ENCODE assay signal across 8 mouse cellular contexts in genomic region chrX:8143750-8144149, GRCm38 (mm10). TPM values are rescaled to one million over a fixed set of nuclear protein-coding genes. Genes with fewer than 3 reads are reported as not detected.
DNase-seq lines count a peak whose midpoint lies in the region; ATAC-seq lines count a peak whose summit lies in the region.

No protein-coding gene starts in this region.

- H3K4me1 ChIP-seq in lung, embryonic 16.5 days (replicated peaks; ENCODE audit: control insufficient read depth, insufficient read depth, low read length): peaks cover 6% of the 10 kb centered on the region; the same call in 1 of the 2 replicates
- H3K4me1 ChIP-seq in embryonic facial prominence, embryonic 11.5 days (ENCODE audit: control insufficient read depth, insufficient read depth, low read length): no peaks in the 10 kb centered on the region
- H3K4me1 ChIP-seq in intestine, embryonic 14.5 days (replicated peaks; ENCODE audit: control insufficient read depth, insufficient read depth, low read length): 0 out of 2 replicates have a peak, but pooled peaks cover 2% of the 10 kb centered on the region
- peaks cover 8% of the 10 kb centered on the region; the same call in 1 of the 2 replicates for H3K4me1 ChIP-seq in midbrain, embryonic 14.5 days (ENCODE audit: control insufficient read depth, insufficient read depth, low read length)

- DNase-seq in lung, postnatal 36 days: no peak
- no peak for DNase-seq in embryonic facial prominence, embryonic 11.5 days (ENCODE audit: low spot score)
- DNase-seq in intestine, embryonic 14.5 days (ENCODE audit: low spot score): no peak
- DNase-seq in midbrain, embryonic 14.5 days: no peak
- DNase-seq in embryo, embryonic 9.5 days (ENCODE audit: extremely low spot score): no peak
- DNase-seq in urinary bladder, postnatal 4 days (ENCODE audit: low spot score in 2 of 2): no peak
- no peak for DNase-seq in lung, postnatal 4 days

- peak overlapping the region; percentile 58 for H3K4me3 ChIP-seq in lung, embryonic 16.5 days (ENCODE audit: low read length)
- peak overlapping the region; percentile 55 for H3K4me3 ChIP-seq in embryonic facial prominence, embryonic 11.5 days (ENCODE audit: low read depth, low read length)
- H3K4me3 ChIP-seq in intestine, embryonic 14.5 days (ENCODE audit: low read depth, low read length): peak overlapping the region; percentile 54
- peak overlapping the region; percentile 64 for H3K4me3 ChIP-seq in midbrain, embryonic 14.5 days (replicated peaks; ENCODE audit: low read depth, low read length)

- no peak for ATAC-seq in lung, embryonic 16.5 days (ENCODE audit: low read depth)
- ATAC-seq in embryonic facial prominence, embryonic 11.5 days (replicated peaks; ENCODE audit: insufficient number of reproducible peaks, low FRiP score, low TSS enrichment, low read depth): no peak
- ATAC-seq in intestine, embryonic 14.5 days (replicated peaks; ENCODE audit: low FRiP score, low TSS enrichment, low read depth): no peak
- no peak for ATAC-seq in midbrain, embryonic 14.5 days (ENCODE audit: low FRiP score, low TSS enrichment)

- H3K27me3 ChIP-seq in lung, embryonic 16.5 days (ENCODE audit: control insufficient read depth, insufficient read depth, low read depth, low read length): no peaks in the 10 kb centered on the region
- H3K27me3 ChIP-seq in embryonic facial prominence, embryonic 11.5 days (ENCODE audit: control insufficient read depth, insufficient read depth, low read length): no peaks in the 10 kb centered on the region
- no peaks in the 10 kb centered on the region for H3K27me3 ChIP-seq in intestine, embryonic 14.5 days (replicated peaks; ENCODE audit: control insufficient read depth, insufficient read depth, low read length)
- H3K27me3 ChIP-seq in midbrain, embryonic 14.5 days (ENCODE audit: control insufficient read depth, insufficient read depth, low read length): no peaks in the 10 kb centered on the region

- peaks cover 12% of the 10 kb centered on the region for H3K36me3 ChIP-seq in lung, embryonic 16.5 days (ENCODE audit: control insufficient read depth, insufficient read depth, low read length)
- peaks cover 3% of the 10 kb centered on the region; the same call in 1 of the 2 replicates for H3K36me3 ChIP-seq in embryonic facial prominence, embryonic 11.5 days (replicated peaks; ENCODE audit: control insufficient read depth, insufficient read depth, low read depth, low read length)
- H3K36me3 ChIP-seq in intestine, embryonic 14.5 days (ENCODE audit: control insufficient read depth, insufficient read depth, low read length): peaks cover 44% of the 10 kb centered on the region
- peaks cover 36% of the 10 kb centered on the region for H3K36me3 ChIP-seq in midbrain, embryonic 14.5 days (ENCODE audit: control insufficient read depth, insufficient read depth, low read length)

- no peaks in the 10 kb centered on the region for H3K9me3 ChIP-seq in lung, embryonic 16.5 days (ENCODE audit: control insufficient read depth, low read length)
- no peaks in the 10 kb centered on the region for H3K9me3 ChIP-seq in embryonic facial prominence, embryonic 11.5 days (replicated peaks; ENCODE audit: control insufficient read depth, low read length)
- H3K9me3 ChIP-seq in intestine, embryonic 14.5 days (ENCODE audit: control insufficient read depth, low read length): no peaks in the 10 kb centered on the region
- no peaks in the 10 kb centered on the region for H3K9me3 ChIP-seq in midbrain, embryonic 14.5 days (ENCODE audit: control insufficient read depth, low read length)

- no peak overlapping the region for H3K27ac ChIP-seq in lung, embryonic 16.5 days (ENCODE audit: low read length)
- no peak overlapping the region for H3K27ac ChIP-seq in embryonic facial prominence, embryonic 11.5 days (replicated peaks; ENCODE audit: low read depth, low read length)
- no peak overlapping the region for H3K27ac ChIP-seq in intestine, embryonic 14.5 days (ENCODE audit: low read depth)
- H3K27ac ChIP-seq in midbrain, embryonic 14.5 days (replicated peaks; ENCODE audit: low read depth, low read length): no peak overlapping the region

- WGBS in lung, embryonic 16.5 days: 61% methylated on average over 7 of the region's 7 CpGs
- 79% methylated on average over 7 of the region's 7 CpGs for WGBS in embryonic facial prominence, embryonic 11.5 days
- WGBS in intestine, embryonic 14.5 days: 76% methylated on average over 7 of the region's 7 CpGs
- 79% methylated on average over 7 of the region's 7 CpGs for WGBS in midbrain, embryonic 14.5 days

- peak overlapping the region; percentile 72 for H3K9ac ChIP-seq in lung, embryonic 16.5 days (ENCODE audit: low read length)
- H3K9ac ChIP-seq in embryonic facial prominence, embryonic 11.5 days (replicated peaks; ENCODE audit: low read length): peak overlapping the region; percentile 85; the same call in 1 of the 2 replicates
- peak overlapping the region; percentile 80 for H3K9ac ChIP-seq in intestine, embryonic 14.5 days (ENCODE audit: low read length)
- H3K9ac ChIP-seq in midbrain, embryonic 14.5 days (replicated peaks; ENCODE audit: low read length): peak overlapping the region; percentile 85; the same call in 1 of the 2 replicates

- peak overlapping the region; percentile 79 for H3K4me2 ChIP-seq in lung, embryonic 16.5 days (ENCODE audit: low read depth, low read length)
- H3K4me2 ChIP-seq in embryonic facial prominence, embryonic 11.5 days (ENCODE audit: low read depth, low read length): peak overlapping the region; percentile 76
- peak overlapping the region; percentile 58 for H3K4me2 ChIP-seq in intestine, embryonic 14.5 days (ENCODE audit: low read length)
- peak overlapping the region; percentile 61 for H3K4me2 ChIP-seq in midbrain, embryonic 14.5 days (ENCODE audit: low read length)

RNA-seq across cellular contexts. Expression of gene Rbm3, which starts 1.9 kb away (rescaled TPM):
- polyA plus RNA-seq in lung, embryonic 16.5 days (2015; fragmentation: Nextera tagmentation; extraction: Ambion mirVana): 464 and 486 TPM in 2 replicates
- 525 and 566 TPM in 2 replicates for polyA plus RNA-seq in embryonic facial prominence, embryonic 11.5 days (2014; fragmentation: Nextera tagmentation; extraction: Ambion mirVana)
- polyA plus RNA-seq in intestine, embryonic 14.5 days (2014; fragmentation: Nextera tagmentation; extraction: Ambion mirVana): 537 and 553 TPM in 2 replicates
- 386 and 395 TPM in 2 replicates for polyA plus RNA-seq in midbrain, embryonic 14.5 days (2014; fragmentation: Nextera tagmentation; extraction: Ambion mirVana)

RNA-seq across cellular contexts. Expression of gene Wdr13, which starts 11.1 kb away (rescaled TPM):
- 25.4 and 26.0 TPM in 2 replicates for polyA plus RNA-seq in lung, embryonic 16.5 days (2015; fragmentation: Nextera tagmentation; extraction: Ambion mirVana)
- 15.1 and 15.9 TPM in 2 replicates for polyA plus RNA-seq in embryonic facial prominence, embryonic 11.5 days (2014; fragmentation: Nextera tagmentation; extraction: Ambion mirVana)
- polyA plus RNA-seq in intestine, embryonic 14.5 days (2014; fragmentation: Nextera tagmentation; extraction: Ambion mirVana): 23.3 and 27.0 TPM in 2 replicates
- 54.4 and 57.9 TPM in 2 replicates for polyA plus RNA-seq in midbrain, embryonic 14.5 days (2014; fragmentation: Nextera tagmentation; extraction: Ambion mirVana)

RNA-seq across cellular contexts. Expression of gene Tbc1d25, which starts 32.2 kb away (rescaled TPM):
- 13.0 and 14.2 TPM in 2 replicates for polyA plus RNA-seq in lung, embryonic 16.5 days (2015; fragmentation: Nextera tagmentation; extraction: Ambion mirVana)
- polyA plus RNA-seq in embryonic facial prominence, embryonic 11.5 days (2014; fragmentation: Nextera tagmentation; extraction: Ambion mirVana): 11.3 and 14.1 TPM in 2 replicates
- 13.2 and 14.3 TPM in 2 replicates for polyA plus RNA-seq in intestine, embryonic 14.5 days (2014; fragmentation: Nextera tagmentation; extraction: Ambion mirVana)
- polyA plus RNA-seq in midbrain, embryonic 14.5 days (2014; fragmentation: Nextera tagmentation; extraction: Ambion mirVana): 22.4 and 24.8 TPM in 2 replicates

RNA-seq across cellular contexts. Expression of gene Ebp, which starts 49.6 kb away (rescaled TPM):
- polyA plus RNA-seq in lung, embryonic 16.5 days (2015; fragmentation: Nextera tagmentation; extraction: Ambion mirVana): 40.8 and 41.9 TPM in 2 replicates
- 33.2 and 37.0 TPM in 2 replicates for polyA plus RNA-seq in embryonic facial prominence, embryonic 11.5 days (2014; fragmentation: Nextera tagmentation; extraction: Ambion mirVana)
- 59.6 and 69.7 TPM in 2 replicates for polyA plus RNA-seq in intestine, embryonic 14.5 days (2014; fragmentation: Nextera tagmentation; extraction: Ambion mirVana)
- 24.7 and 29.6 TPM in 2 replicates for polyA plus RNA-seq in midbrain, embryonic 14.5 days (2014; fragmentation: Nextera tagmentation; extraction: Ambion mirVana)

RNA-seq across cellular contexts. Expression of gene Was, which starts 53.5 kb away (rescaled TPM):
- 0.70 and 0.79 TPM in 2 replicates for polyA plus RNA-seq in lung, embryonic 16.5 days (2015; fragmentation: Nextera tagmentation; extraction: Ambion mirVana)
- polyA plus RNA-seq in embryonic facial prominence, embryonic 11.5 days (2014; fragmentation: Nextera tagmentation; extraction: Ambion mirVana): 0.42 and 0.48 TPM in 2 replicates
- polyA plus RNA-seq in intestine, embryonic 14.5 days (2014; fragmentation: Nextera tagmentation; extraction: Ambion mirVana): 0.35 and 0.51 TPM in 2 replicates
- 0.16 TPM in 1 of 2 replicates, not detected in the other for polyA plus RNA-seq in midbrain, embryonic 14.5 days (2014; fragmentation: Nextera tagmentation; extraction: Ambion mirVana)
